Mouse (Mus musculus) megakaryocyte, embryonic 14.5 days (primary cell): ENCODE results near the gene Hoxa7.

ENCODE experiments used
- FLI1 ChIP-seq: IDR thresholded peaks from 2 replicates; pipeline ENCODE4 v1.6.1; 2012; ENCODE audit warnings: low read length, inconsistent platforms, mixed read lengths
- GATA1 ChIP-seq: IDR thresholded peaks from 3 replicates; pipeline ENCODE4 v1.6.1; 2012; ENCODE audit warnings: mixed read lengths, low read length, inconsistent platforms, borderline replicate concordance

DNA sequence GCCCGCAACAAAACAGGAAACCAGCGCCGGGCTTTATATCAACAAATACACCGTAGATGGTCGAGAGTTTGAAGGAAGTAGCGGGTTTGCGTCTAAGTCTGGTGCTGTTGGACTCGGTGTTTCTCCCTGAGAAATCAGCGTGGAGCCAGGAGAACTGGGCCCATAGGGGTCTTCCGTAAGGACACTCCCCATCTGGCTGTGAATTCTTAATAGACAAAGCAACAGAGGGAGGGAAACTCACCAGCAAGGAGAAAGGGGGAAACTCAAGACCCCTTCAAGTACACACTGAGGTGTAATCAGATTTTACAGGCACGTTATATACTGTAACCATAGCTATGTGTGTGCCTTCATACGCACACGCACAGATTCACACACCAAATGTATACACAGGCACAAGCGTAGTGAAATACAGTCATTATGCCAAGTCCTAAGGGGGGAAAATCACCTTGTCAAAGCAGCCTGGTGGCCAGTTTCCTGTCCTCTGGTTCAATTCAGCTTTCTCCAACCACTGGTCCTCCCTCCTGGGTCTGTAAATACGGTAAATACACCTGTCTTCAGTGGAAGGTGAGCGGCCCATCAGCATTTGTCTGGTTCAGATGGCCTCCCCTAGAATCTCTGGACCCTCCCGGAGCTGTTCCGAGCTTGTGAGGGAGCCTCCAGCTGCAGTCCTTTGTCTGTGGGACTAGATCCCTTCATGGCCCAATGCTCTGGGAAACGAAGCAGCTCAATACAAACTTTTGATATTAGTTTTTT lies 44.4 kb upstream of the Hoxa7 start:
- TF ChIP-seq GATA1 (no peak), FLI1 (no peak)
